Mouse (Mus musculus) kidney, embryonic 16.5 days (tissue): ENCODE measurements around the gene Psmb8. TPM values are rescaled to one million over a fixed set of nuclear protein-coding genes. Genes with fewer than 3 reads are reported as not detected.
A peak's percentile ranks its signal among the peaks of the same experiment; 100 is the strongest.

Experiments
- ATAC-seq: fragments of 200-750 bp; cut with Nextera tagmentation; 2 replicates; pipeline ENCODE4 v1.8.0; 2017; ENCODE audit warnings: moderate TSS enrichment; ENCODE audit not compliant: low FRiP score, low TSS enrichment
- H3K27ac ChIP-seq: fragments of 300-500 bp; sonication (generic); 2 replicates; pipeline ENCODE4 v1.5.1; 2014; ENCODE audit warnings: low read length
- H3K27me3 ChIP-seq: fragments of 300-500 bp; sonication (generic); 2 replicates; pipeline ENCODE4 v1.6.1; 2014; ENCODE audit warnings: low read length, control low read depth, mixed read lengths; ENCODE audit not compliant: insufficient read depth
- H3K36me3 ChIP-seq: fragments of 300-500 bp; sonication (generic); 2 replicates; pipeline ENCODE4 v1.6.1; 2014; ENCODE audit warnings: low read length, control low read depth, mixed read lengths; ENCODE audit not compliant: insufficient read depth
- H3K4me1 ChIP-seq: fragments of 300-500 bp; sonication (generic); 2 replicates; pipeline ENCODE4 v1.6.1; 2014; ENCODE audit warnings: low read length, control low read depth, mixed read lengths; ENCODE audit not compliant: insufficient read depth
- H3K4me2 ChIP-seq: fragments of 300-500 bp; sonication (generic); replicated peaks from 2 replicates; pipeline ENCODE4 v1.6.1; 2014; ENCODE audit warnings: low read depth, low read length
- H3K4me3 ChIP-seq: fragments of 300-500 bp; sonication (generic); 2 replicates; pipeline ENCODE4 v1.5.1; 2014; ENCODE audit warnings: mild to moderate bottlenecking, low read length
- H3K9ac ChIP-seq: fragments of 300-500 bp; sonication (generic); replicated peaks from 2 replicates; pipeline ENCODE4 v1.6.1; 2014; ENCODE audit warnings: low read length
- H3K9me3 ChIP-seq: fragments of 300-500 bp; sonication (generic); 2 replicates; pipeline ENCODE4 v1.6.1; 2016; ENCODE audit warnings: low read length, control low read depth
- WGBS: fragments of 180-500 bp; shearing (Covaris S2); extraction: QIAGEN DNeasy Blood & Tissue Kit; methylation state at CpG from one replicate; pipeline ENCODE4 v1.1.7; 2014; 5-methylcytosine and 5-hydroxymethylcytosine counted together
- polyA plus RNA-seq: library from polyadenylated mRNA; unstranded; fragments of >200 nt; fragmentation: Nextera tagmentation; extraction: Ambion mirVana; gene quantifications from 2 replicates; pipeline ENCODE4 v1.2.1, GENCODE M21; 2015

Psmb8 gene
- polyA plus RNA-seq, 1 experiment from 2014 or later = 7.2 TPM

DNA sequence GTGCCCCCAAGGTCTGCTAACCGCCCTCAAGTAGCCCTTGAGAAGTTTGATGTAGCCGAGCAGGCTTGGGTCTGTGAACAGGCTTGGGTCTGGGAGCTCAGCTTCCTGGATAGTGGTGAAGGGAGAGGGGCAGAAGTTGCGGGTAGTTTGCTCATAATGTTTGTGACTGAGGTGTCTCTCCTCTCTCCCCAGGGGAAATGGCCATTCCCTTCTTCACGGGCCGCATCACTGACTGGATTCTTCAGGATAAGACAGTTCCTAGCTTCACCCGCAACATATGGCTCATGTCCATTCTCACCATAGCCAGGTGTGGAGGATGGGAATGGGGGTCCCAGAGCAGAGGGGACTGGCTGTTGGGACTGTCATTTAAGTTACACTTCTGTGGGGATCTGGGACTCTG lies 8.5 kb upstream of the Psmb8 start:
- Histone ChIP-seq H3K9me3 (no peaks in the 10 kb centered on the region), H3K4me2 (no peak overlapping the region), H3K27me3 (peaks cover 39% of the 10 kb centered on the region), H3K4me3 (no peak overlapping the region), H3K36me3 (no peaks in the 10 kb centered on the region), H3K4me1 (peaks cover 6% of the 10 kb centered on the region), H3K27ac (no peak overlapping the region), H3K9ac (no peak overlapping the region)
- no peak for ATAC-seq
- WGBS = 72% methylated on average over 6 of the region's 6 CpGs

DNA sequence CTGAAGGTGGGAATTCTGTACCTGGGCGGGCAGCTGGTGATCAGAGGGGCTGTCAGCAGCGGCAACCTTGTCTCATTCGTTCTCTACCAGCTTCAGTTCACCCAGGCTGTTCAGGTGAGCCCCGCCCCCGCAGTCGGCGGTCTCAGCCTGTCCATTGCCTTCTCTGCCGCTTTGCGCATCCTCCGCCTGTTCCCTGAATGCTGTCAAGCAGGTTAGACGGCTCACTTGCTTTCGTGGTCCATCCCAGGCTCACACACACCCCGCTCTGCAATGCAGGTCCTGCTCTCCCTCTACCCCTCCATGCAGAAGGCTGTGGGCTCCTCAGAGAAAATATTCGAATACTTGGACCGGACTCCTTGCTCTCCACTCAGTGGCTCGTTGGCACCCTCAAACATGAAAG lies 4.7 kb upstream of the Psmb8 start:
- Histone ChIP-seq H3K27me3 (peaks cover 59% of the 10 kb centered on the region), H3K27ac (no peak overlapping the region), H3K9me3 (no peaks in the 10 kb centered on the region), H3K4me3 (no peak overlapping the region), H3K9ac (no peak overlapping the region), H3K4me1 (peaks cover 7% of the 10 kb centered on the region), H3K4me2 (no peak overlapping the region), H3K36me3 (no peaks in the 10 kb centered on the region)
- no peak for ATAC-seq
- 20% methylated on average over 16 of the region's 16 CpGs for WGBS

DNA sequence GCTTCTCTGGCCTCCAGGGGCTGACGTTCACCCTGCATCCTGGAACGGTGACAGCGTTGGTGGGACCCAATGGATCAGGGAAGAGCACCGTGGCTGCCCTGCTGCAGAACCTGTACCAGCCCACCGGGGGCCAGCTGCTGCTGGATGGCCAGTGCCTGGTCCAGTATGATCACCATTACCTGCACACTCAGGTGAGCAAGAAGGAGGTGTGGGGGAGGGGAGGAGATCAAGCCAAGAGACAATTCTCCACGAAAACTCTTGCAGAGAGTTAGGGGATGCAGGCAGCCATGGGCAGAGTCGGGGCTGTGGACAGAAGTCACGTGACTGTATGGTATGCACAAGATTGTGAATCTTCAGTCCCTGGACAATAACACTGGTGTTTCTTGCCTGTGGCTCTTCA lies 4.1 kb upstream of the Psmb8 start:
- 47% methylated on average over 8 of the region's 8 CpGs for WGBS

DNA sequence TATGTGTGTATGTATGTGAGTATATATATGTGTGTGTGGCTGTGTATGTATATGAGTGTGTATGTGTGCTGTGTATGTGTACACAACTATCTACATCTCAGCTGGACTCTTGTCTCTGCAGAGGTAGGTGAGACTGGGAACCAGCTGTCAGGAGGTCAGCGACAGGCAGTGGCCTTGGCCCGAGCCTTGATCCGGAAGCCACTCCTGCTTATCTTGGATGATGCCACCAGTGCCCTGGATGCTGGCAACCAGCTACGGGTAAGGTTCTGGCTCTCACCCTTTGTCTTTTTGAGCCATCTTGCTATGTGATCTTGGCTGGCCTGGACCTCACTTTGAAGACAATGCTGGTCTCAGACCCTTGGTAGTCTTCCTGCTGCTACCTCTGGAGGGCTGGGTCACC lies 2.8 kb upstream of the Psmb8 start:
- Histone ChIP-seq H3K27ac (no peak overlapping the region), H3K9me3 (no peaks in the 10 kb centered on the region), H3K4me2 (no peak overlapping the region), H3K9ac (no peak overlapping the region), H3K4me1 (peaks cover 13% of the 10 kb centered on the region), H3K27me3 (peaks cover 74% of the 10 kb centered on the region), H3K4me3 (no peak overlapping the region), H3K36me3 (no peaks in the 10 kb centered on the region)
- 86% methylated on average over 4 of the region's 4 CpGs for WGBS
- ATAC-seq = no peak

More for the DNA sequence above, 4.1 kb upstream of the Psmb8 start:
- no peak overlapping the region for H3K27ac ChIP-seq
- no peak overlapping the region for H3K4me3 ChIP-seq
- peaks cover 65% of the 10 kb centered on the region for H3K27me3 ChIP-seq
- peaks cover 13% of the 10 kb centered on the region for H3K4me1 ChIP-seq
- H3K36me3 ChIP-seq = no peaks in the 10 kb centered on the region
- H3K4me2 ChIP-seq = no peak overlapping the region
- ATAC-seq = no peak
- H3K9ac ChIP-seq = no peak overlapping the region
- no peaks in the 10 kb centered on the region for H3K9me3 ChIP-seq

- no peaks in the 10 kb centered on the region for H3K36me3 ChIP-seq
- H3K9me3 ChIP-seq = no peaks in the 10 kb centered on the region
- no peak overlapping the region for H3K4me3 ChIP-seq
- H3K9ac ChIP-seq = no peak overlapping the region
- H3K4me1 ChIP-seq = peaks cover 13% of the 10 kb centered on the region
- no peak overlapping the region for H3K27ac ChIP-seq
- WGBS = 38% methylated on average over 12 of the region's 12 CpGs
- H3K27me3 ChIP-seq = peaks cover 74% of the 10 kb centered on the region
- no peak overlapping the region for H3K4me2 ChIP-seq
- ATAC-seq = no peak
Measured at GRCm38 (mm10) chr17:34196491-34196890, 1.0 kb upstream of the Psmb8 start.

GRCm38 (mm10) chr17:34197904-34198520 lies 491 bp downstream of the Psmb8 start:
- peaks cover 13% of the 10 kb centered on the region for H3K4me1 ChIP-seq
- peaks cover 65% of the 10 kb centered on the region for H3K27me3 ChIP-seq
- no peaks in the 10 kb centered on the region for H3K36me3 ChIP-seq
- peak overlapping the region; percentile 72 for H3K4me2 ChIP-seq
- H3K4me3 ChIP-seq = peak overlapping the region; percentile 56
- H3K9ac ChIP-seq = peak overlapping the region; percentile 59
- no peak overlapping the region for H3K27ac ChIP-seq
- WGBS = 1% methylated on average over 32 of the region's 32 CpGs
- H3K9me3 ChIP-seq = no peaks in the 10 kb centered on the region
- ATAC-seq = no peak

- peaks cover 13% of the 10 kb centered on the region for H3K4me1 ChIP-seq
- H3K36me3 ChIP-seq = no peaks in the 10 kb centered on the region
- peak overlapping the region; percentile 56 for H3K4me3 ChIP-seq
- ATAC-seq = no peak
- 12% methylated on average over 11 of the region's 11 CpGs for WGBS
- H3K9ac ChIP-seq = peak overlapping the region; percentile 59
- peak overlapping the region; percentile 72 for H3K4me2 ChIP-seq
- H3K9me3 ChIP-seq = no peaks in the 10 kb centered on the region
- H3K27me3 ChIP-seq = peaks cover 60% of the 10 kb centered on the region
- H3K27ac ChIP-seq = no peak overlapping the region
Measured at GRCm38 (mm10) chr17:34198521-34198912, 996 bp downstream of the Psmb8 start.

DNA sequence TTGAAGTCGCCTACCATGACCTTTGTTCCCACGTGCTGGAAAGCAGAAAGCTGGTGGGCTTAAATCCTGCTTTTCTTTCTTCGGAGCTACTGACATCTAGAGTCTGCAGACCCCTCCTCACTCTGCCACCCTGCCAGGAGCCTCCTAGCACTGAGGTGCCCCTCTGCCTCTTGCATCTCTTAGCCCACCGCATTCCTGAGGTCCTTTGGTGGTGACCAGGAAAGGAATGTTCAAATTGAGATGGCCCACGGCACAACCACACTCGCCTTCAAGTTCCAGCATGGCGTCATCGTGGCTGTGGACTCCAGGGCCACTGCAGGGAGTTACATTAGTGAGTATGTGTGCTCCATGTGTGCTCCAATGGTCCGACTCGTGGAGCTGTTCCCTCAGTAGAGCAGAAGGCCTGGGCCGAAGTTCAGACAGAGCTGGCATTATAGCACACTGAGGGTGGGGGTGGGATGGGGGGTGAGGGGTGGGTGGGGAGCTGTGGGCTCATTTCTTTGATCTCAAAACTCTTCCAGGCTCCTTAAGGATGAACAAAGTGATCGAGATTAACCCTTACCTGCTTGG lies 1.6 kb downstream of the Psmb8 start:
- H3K9ac ChIP-seq = no peak overlapping the region
- WGBS = 67% methylated on average over 12 of the region's 12 CpGs
- H3K36me3 ChIP-seq = no peaks in the 10 kb centered on the region
- no peak overlapping the region for H3K27ac ChIP-seq
- no peak for ATAC-seq
- peaks cover 54% of the 10 kb centered on the region for H3K27me3 ChIP-seq
- H3K4me2 ChIP-seq = no peak overlapping the region
- H3K4me1 ChIP-seq = peaks cover 13% of the 10 kb centered on the region
- no peak overlapping the region for H3K4me3 ChIP-seq
- H3K9me3 ChIP-seq = no peaks in the 10 kb centered on the region

DNA sequence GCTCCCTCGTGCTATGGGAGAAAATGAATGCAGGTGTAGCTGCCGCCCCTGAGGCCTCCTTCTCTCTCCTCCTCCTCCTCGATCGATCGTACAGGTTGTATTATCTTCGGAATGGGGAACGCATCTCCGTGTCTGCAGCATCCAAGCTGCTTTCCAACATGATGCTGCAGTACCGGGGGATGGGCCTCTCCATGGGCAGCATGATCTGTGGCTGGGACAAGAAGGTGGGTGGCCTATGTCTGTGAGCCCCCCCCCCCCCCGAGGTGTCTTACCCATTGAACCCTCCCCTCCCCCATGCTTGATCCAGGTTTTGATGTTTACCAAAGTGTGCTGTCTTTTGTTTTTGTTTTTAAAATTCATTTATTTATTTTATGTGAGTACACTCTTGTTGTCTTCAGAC lies 2.5 kb downstream of the Psmb8 start:
- no peaks in the 10 kb centered on the region for H3K9me3 ChIP-seq
- ATAC-seq = no peak
- no peak overlapping the region for H3K4me2 ChIP-seq
- 83% methylated on average over 10 of the region's 10 CpGs for WGBS
- H3K9ac ChIP-seq = no peak overlapping the region
- H3K36me3 ChIP-seq = no peaks in the 10 kb centered on the region
- H3K4me1 ChIP-seq = peaks cover 18% of the 10 kb centered on the region
- no peak overlapping the region for H3K27ac ChIP-seq
- H3K4me3 ChIP-seq = no peak overlapping the region
- H3K27me3 ChIP-seq = peaks cover 45% of the 10 kb centered on the region

DNA sequence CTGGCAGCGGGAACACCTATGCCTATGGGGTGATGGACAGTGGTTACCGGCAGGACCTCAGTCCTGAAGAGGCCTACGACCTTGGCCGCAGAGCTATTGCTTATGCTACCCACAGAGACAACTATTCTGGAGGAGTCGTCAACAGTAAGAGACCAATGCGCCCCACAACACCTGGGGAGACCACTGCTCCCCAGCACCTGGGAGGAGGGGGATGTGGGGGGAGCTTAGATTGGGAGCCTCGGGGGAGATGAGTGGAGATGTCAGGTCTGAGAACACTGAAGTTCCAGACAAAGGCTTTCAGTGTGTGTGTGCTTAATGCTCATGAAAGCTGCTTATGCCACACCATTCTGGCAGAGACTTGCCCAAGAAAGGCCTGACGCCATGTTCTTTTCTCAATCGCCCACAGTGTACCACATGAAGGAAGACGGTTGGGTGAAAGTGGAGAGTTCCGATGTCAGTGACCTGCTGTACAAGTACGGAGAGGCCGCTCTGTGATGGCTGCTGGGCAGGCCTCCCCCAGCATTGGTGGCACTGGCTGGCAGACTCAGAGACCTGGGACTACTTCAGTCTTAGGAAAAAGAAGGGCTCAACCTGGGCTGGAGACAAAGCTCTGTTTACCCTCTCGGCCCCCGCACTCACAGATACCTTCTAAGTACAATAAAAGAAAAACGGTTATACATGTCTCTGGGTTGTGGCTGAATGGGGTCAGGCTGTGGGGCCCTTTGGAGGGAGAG lies 3.4 kb downstream of the Psmb8 start:
- Histone ChIP-seq H3K9me3 (no peaks in the 10 kb centered on the region), H3K27me3 (peaks cover 36% of the 10 kb centered on the region), H3K4me3 (no peak overlapping the region), H3K4me2 (no peak overlapping the region), H3K36me3 (no peaks in the 10 kb centered on the region), H3K27ac (no peak overlapping the region), H3K4me1 (peaks cover 24% of the 10 kb centered on the region), H3K9ac (no peak overlapping the region)
- WGBS = 85% methylated on average over 16 of the region's 16 CpGs
- no peak for ATAC-seq
